Mouse (Mus musculus): ENCODE results near the gene Rnf216. TPM values are rescaled to one million over a fixed set of nuclear protein-coding genes. Genes with fewer than 3 reads are reported as not detected.

Rnf216 gene
- polyA plus RNA-seq, 1 experiment from 2014 or later: 48.0 TPM

DNA sequence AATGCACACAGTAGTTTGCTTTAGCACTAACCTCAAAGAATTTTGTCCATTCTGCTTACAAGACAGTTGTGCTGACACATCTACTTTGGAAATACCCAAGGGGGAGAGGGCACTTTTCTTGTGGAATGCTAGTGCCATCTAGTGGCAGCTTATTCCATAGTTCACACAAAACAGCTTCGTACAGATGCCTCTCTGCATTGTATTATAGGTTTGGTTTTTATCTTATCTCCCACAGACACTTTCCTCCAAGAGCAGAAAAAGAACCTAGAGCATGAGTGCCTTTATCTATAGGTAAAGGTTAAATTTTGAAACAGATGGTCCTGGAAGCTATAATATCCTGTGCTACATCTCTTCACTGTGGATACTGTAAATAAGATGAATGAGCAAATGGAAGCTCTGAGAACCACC, 46.2 kb downstream of the Rnf216 start:
- DNase-seq (ENCODE audit: low read depth, low spot score): no peak
- ChIA-PET POLR2A (interaction anchor here (0.6 to 1.7 kb wide), 3 partner anchors 12 to 133 kb away, joined by 3 to 4 read pairs (median 4); no protein-coding TSS in a partner anchor), CTCF (interaction anchor here (0.7 to 5.2 kb wide), 24 partner anchors 8 to 189 kb away, joined by 3 to 44 read pairs (median 6); no protein-coding TSS in a partner anchor)
- H3K27me3 ChIP-seq: no peaks in the 10 kb centered on the region
- ATAC-seq: no peak
- in situ Hi-C loops (cut with MboI; ENCODE audit: low pct_unique_long_range_greater_than_20kb): no loop called here
- TF ChIP-seq CTCF (IDR thresholded peaks at IDR 0.05): peak; percentile 82

DNA sequence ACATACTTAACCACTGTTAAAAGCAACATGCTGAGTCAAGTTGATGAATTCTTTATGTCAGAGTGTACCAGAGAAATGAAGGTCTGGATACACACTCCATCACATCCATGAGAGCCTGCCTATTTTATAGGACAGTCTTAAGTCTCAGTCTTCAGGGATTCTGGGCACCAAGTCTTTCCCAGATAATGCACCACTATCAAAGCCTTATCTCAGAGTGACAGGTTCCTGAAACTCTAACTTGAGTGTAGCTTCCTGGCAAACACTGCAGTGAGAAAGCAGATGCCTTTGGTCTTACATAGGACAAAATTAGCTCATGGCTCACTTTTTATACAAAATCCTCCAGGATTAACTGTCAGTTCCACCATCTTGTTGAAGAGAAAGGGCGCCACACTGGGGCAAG, 46.7 kb downstream of the Rnf216 start:
- CTCF ChIA-PET: interaction anchor here (0.7 to 5.2 kb wide), 23 partner anchors 10 to 188 kb away, joined by 3 to 44 read pairs (median 5); no protein-coding TSS in a partner anchor
- POLR2A ChIA-PET: interaction anchor here (0.6 to 1.7 kb wide), 3 partner anchors 12 to 158 kb away, joined by 3 to 5 read pairs (median 4); no protein-coding TSS in a partner anchor
- in situ Hi-C loops (cut with MboI; ENCODE audit: low pct_unique_long_range_greater_than_20kb): no loop called here
- no peak for DNase-seq (ENCODE audit: low read depth, low spot score)
- H3K27me3 ChIP-seq: no peaks in the 10 kb centered on the region
- no peak for TF ChIP-seq CTCF (IDR thresholded peaks at IDR 0.05)
- ATAC-seq: no peak

DNA sequence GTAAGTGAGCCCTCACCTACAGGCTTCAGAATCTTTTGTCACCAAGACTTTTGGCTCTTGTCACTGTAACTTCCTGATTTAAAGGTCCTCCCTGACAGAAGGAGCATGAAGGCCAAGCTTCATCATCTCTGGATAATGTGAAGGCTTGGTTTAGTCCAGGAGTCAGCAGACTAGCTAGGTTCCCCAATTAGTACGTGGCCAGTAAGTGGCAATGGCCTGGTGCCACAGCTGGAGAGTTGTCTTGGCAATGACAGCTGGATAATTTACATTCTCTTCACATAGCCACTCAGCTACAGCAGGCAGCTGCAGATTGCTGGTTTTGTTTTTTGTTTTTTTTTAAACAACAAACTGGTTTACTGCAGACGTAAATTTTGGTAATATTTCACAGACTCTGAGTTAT, 47.6 kb downstream of the Rnf216 start:
- ATAC-seq: no peak
- in situ Hi-C loops (cut with MboI; ENCODE audit: low pct_unique_long_range_greater_than_20kb): no loop called here
- TF ChIP-seq CTCF (IDR thresholded peaks at IDR 0.05): no peak
- DNase-seq (ENCODE audit: low read depth, low spot score): no peak
- ChIA-PET CTCF (interaction anchor here (1.3 to 5.2 kb wide), 16 partner anchors 9 to 212 kb away, joined by 3 to 44 read pairs (median 9); no protein-coding TSS in a partner anchor), POLR2A (interaction anchor here (0.6 to 2.3 kb wide), 5 partner anchors 9 to 171 kb away, joined by 3 to 13 read pairs (median 3); partner anchors contain the start of gene Fbxl18)
- H3K27me3 ChIP-seq: no peaks in the 10 kb centered on the region

DNA sequence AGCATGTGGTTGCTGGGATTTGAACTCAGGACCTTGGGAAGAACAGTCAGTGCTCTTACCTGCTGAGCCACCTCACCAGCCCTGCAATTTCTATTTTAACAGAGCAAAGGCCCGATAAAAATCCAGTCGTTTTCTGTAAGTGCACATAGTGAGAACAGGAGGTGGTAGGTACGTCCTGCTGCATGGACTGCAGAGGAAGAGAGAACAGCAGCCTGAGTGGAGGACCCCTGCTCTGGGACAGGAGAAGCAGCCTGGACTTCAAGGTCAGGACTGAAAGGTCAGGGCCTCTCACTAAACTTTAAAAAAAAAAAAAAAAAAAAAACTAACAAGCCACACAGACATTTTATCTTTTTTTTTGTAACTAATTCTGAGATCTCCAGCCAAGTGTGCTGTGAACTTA, 50.5 kb downstream of the Rnf216 start:
- ATAC-seq (no peak), DNase-seq (ENCODE audit: low read depth, low spot score) (no peak)
- CTCF ChIA-PET: no interaction called here
- TF ChIP-seq CTCF (IDR thresholded peaks at IDR 0.05): no peak
- H3K27me3 ChIP-seq: no peaks in the 10 kb centered on the region
- in situ Hi-C loops (cut with MboI; ENCODE audit: low pct_unique_long_range_greater_than_20kb): no loop called here
- POLR2A ChIA-PET: no interaction called here

DNA sequence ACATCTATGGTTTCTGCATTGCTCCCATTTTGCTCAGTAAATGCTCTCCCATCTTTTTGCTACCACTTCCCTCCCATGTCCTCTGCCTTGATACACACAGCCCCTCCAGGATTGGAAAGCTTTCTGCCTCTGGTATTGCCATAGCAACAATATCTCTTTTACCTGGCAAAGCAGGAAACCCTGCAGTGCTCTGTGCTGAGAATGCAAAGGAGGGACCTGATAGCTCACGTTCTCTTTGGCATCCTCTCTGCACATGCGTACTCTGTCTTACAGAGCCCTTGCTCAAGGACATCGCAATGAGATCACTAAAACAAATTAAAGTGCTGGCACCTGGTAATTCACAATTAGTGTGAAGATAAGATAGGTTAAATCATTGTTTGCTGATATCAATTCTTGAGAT, 51.3 kb downstream of the Rnf216 start:
- no peak for TF ChIP-seq CTCF (IDR thresholded peaks at IDR 0.05)
- ChIA-PET POLR2A (no interaction called here), CTCF (interaction anchor here (1.7 kb wide), 1 partner anchor 13 kb away, joined by 4 read pairs; no protein-coding TSS in a partner anchor)
- no peaks in the 10 kb centered on the region for H3K27me3 ChIP-seq
- ATAC-seq (no peak), DNase-seq (ENCODE audit: low read depth, low spot score) (no peak)
- in situ Hi-C loops (cut with MboI; ENCODE audit: low pct_unique_long_range_greater_than_20kb): no loop called here

DNA sequence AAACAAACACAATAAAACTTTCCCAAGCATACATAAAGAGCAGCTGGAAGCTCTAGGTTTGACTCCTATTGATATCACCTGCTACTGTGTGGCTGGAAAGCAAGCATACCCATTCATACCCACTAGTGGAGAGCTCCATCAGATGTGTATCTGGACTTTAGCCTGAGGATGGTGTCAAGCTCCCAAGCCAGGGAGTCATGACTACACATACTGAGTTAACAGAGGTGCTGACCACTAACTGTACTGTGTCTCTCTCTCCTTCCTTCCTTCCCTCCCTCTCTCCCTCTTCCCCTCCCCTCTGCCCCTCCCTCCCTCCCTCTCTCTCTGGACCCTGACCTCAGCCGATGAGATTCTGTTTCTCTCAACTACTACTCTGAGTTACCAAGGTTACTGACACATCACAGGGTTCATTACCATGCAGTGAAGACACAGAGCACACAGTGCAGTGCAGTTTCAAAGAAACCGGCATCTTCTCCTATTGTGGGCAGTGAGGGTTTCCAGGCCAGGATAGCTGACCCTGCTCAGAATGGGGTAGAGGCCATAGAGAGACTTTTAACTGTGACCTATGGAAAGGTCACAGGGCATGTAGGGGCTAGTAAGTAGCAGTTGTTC, 51.9 kb downstream of the Rnf216 start:
- in situ Hi-C loops (cut with MboI; ENCODE audit: low pct_unique_long_range_greater_than_20kb): no loop called here
- TF ChIP-seq CTCF (IDR thresholded peaks at IDR 0.05): no peak
- ATAC-seq (peak; percentile 29), DNase-seq (ENCODE audit: low read depth, low spot score) (no peak)
- no peaks in the 10 kb centered on the region for H3K27me3 ChIP-seq
- ChIA-PET POLR2A (no interaction called here), CTCF (interaction anchor here (1.0 to 1.7 kb wide), 2 partner anchors 13 to 122 kb away, joined by 4 read pairs; no protein-coding TSS in a partner anchor)

DNA sequence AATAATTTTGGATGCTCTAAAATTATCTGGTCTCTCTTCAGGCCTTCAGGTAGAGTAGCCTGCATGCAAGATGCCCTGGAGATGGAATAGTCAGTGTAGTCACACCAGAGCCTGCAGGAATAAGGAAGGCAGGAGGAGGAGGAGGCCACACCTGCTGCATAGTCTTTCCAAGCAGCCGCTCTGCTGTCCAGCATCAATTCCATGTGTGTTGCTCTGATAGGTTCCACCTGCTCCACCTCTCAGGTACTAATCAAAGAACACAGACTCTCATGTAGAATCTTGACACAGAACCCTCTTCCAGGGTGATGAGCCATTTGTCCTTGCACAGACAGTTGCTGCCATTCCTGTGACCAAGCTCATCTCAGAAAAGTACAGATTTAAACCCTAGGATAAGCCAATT, 52.8 kb downstream of the Rnf216 start:
- no peak for ATAC-seq
- ChIA-PET POLR2A (interaction anchor here (1.1 kb wide), 1 partner anchor 9 kb away, joined by 5 read pairs; no protein-coding TSS in a partner anchor), CTCF (interaction anchor here (1.7 to 2.9 kb wide), 3 partner anchors 10 to 124 kb away, joined by 4 to 10 read pairs (median 10); no protein-coding TSS in a partner anchor)
- no peak for DNase-seq (ENCODE audit: low read depth, low spot score)
- H3K27me3 ChIP-seq: no peaks in the 10 kb centered on the region
- in situ Hi-C loops (cut with MboI; ENCODE audit: low pct_unique_long_range_greater_than_20kb): no loop called here
- TF ChIP-seq CTCF (IDR thresholded peaks at IDR 0.05): no peak

DNA sequence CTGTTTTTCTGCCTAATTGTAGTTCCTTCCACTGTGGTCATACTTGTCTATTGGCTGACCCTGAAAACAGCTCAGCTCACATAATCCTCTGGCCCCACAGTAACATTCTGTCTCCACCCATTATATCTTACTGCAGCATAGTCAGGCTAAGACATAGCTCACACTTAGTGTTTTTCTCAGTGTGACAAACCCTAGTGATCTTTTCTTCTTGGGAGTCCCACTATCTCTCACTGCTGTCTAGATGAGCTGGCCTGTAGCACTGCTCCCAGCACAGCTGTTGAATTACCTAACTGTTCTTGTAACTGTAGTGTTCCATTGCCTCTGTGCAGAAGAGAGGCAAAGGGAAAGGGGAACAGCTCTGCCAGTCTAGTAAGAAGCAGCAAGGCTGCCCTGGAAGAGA, 53.6 kb downstream of the Rnf216 start:
- ATAC-seq (no peak), DNase-seq (ENCODE audit: low read depth, low spot score) (no peak)
- POLR2A ChIA-PET: interaction anchor here (1.1 kb wide), 1 partner anchor 9 kb away, joined by 5 read pairs; no protein-coding TSS in a partner anchor
- CTCF ChIA-PET: interaction anchor here (1.5 to 2.9 kb wide), 6 partner anchors 8 to 123 kb away, joined by 3 to 10 read pairs (median 6); no protein-coding TSS in a partner anchor
- H3K27me3 ChIP-seq: no peaks in the 10 kb centered on the region
- in situ Hi-C loops (cut with MboI; ENCODE audit: low pct_unique_long_range_greater_than_20kb): no loop called here
- TF ChIP-seq CTCF (IDR thresholded peaks at IDR 0.05): no peak

DNA sequence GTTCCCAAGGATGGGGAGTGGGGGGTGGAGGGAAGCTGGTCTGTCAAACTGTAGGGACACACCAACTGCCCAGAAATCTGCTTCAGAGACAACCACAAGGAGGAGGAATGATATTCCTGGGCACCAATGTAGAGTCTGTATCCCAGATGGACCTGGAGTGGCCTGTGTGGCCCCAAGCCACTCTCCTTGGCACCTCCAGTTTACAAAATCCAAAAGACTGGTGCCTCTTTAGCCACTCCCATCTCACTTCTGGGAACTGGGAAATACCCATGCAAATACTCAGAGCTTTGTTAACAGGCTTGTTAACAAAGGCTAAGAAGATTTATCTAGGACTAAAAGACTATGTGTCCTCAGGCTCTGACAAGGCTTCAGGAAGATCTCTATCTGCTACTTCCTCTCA, 54.1 kb downstream of the Rnf216 start:
- in situ Hi-C loops (cut with MboI; ENCODE audit: low pct_unique_long_range_greater_than_20kb): no loop called here
- ATAC-seq: no peak
- DNase-seq (ENCODE audit: low read depth, low spot score): no peak
- no peaks in the 10 kb centered on the region for H3K27me3 ChIP-seq
- no peak for TF ChIP-seq CTCF (IDR thresholded peaks at IDR 0.05)
- POLR2A ChIA-PET: interaction anchor here (0.5 to 3.1 kb wide), 2 partner anchors 11 to 323 kb away, joined by 4 to 16 read pairs; no protein-coding TSS in a partner anchor
- CTCF ChIA-PET: interaction anchor here (1.5 to 2.9 kb wide), 7 partner anchors 8 to 123 kb away, joined by 3 to 10 read pairs (median 6); no protein-coding TSS in a partner anchor

DNA sequence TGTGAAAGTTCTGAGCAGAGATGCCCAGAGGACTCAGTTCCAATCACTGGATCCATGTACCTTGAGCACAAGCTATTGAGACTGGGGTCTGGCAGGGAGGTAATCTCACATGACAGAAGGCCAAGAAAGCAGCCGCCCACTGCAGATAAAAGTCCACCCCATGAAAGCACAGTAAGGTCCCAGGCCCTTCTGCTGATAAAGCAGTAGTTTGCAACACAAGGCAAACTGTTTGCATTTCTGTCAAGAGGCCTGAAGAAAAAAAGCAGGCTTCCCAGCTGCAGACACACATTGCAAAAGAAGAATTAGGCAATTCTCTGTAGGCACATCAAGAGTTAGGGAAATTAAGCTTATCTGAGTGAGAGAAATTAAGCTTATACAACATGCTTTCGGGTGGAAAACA, 54.6 kb downstream of the Rnf216 start:
- DNase-seq (ENCODE audit: low read depth, low spot score) (no peak), ATAC-seq (no peak)
- in situ Hi-C loops (cut with MboI; ENCODE audit: low pct_unique_long_range_greater_than_20kb): no loop called here
- ChIA-PET CTCF (interaction anchor here (1.5 to 2.9 kb wide), 7 partner anchors 8 to 122 kb away, joined by 3 to 10 read pairs (median 6); no protein-coding TSS in a partner anchor), POLR2A (interaction anchor here (0.5 to 3.1 kb wide), 2 partner anchors 10 to 323 kb away, joined by 4 to 16 read pairs; no protein-coding TSS in a partner anchor)
- TF ChIP-seq CTCF (IDR thresholded peaks at IDR 0.05): no peak
- H3K27me3 ChIP-seq: no peaks in the 10 kb centered on the region

DNA sequence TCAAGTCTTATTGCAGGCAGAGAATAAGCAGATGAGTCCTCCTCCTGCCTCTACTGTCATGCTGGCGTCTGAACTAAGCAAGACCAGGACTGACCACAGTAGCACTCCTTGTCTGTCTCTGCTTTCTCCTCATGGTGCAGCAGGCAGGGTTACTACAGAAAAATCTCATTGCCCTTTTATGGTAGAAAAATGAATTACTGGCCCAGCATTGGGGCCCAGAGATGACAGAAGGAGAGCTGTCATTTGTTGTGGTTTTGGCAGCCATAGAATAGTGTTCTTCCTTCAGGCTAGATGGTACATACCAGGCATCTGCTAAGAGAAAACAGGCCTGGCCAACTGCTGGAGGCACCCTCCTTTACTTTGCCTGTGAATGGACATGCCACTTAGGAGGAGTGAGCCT, 55.0 kb downstream of the Rnf216 start:
- H3K27me3 ChIP-seq: no peaks in the 10 kb centered on the region
- DNase-seq (ENCODE audit: low read depth, low spot score) (no peak), ATAC-seq (no peak)
- TF ChIP-seq CTCF (IDR thresholded peaks at IDR 0.05): no peak
- ChIA-PET POLR2A (interaction anchor here (3.1 kb wide), 1 partner anchor 10 kb away, joined by 16 read pairs; no protein-coding TSS in a partner anchor), CTCF (interaction anchor here (1.5 to 2.9 kb wide), 5 partner anchors 9 to 18 kb away, joined by 3 to 10 read pairs (median 6); no protein-coding TSS in a partner anchor)
- in situ Hi-C loops (cut with MboI; ENCODE audit: low pct_unique_long_range_greater_than_20kb): no loop called here
